Mouse (Mus musculus): ENCODE results near the gene Atp6v1c2. TPM values are rescaled to one million over a fixed set of nuclear protein-coding genes. Genes with fewer than 3 reads are reported as not detected.

Atp6v1c2 gene
- polyA plus RNA-seq, 1 experiment from 2014 or later = 0.29 TPM

DNA sequence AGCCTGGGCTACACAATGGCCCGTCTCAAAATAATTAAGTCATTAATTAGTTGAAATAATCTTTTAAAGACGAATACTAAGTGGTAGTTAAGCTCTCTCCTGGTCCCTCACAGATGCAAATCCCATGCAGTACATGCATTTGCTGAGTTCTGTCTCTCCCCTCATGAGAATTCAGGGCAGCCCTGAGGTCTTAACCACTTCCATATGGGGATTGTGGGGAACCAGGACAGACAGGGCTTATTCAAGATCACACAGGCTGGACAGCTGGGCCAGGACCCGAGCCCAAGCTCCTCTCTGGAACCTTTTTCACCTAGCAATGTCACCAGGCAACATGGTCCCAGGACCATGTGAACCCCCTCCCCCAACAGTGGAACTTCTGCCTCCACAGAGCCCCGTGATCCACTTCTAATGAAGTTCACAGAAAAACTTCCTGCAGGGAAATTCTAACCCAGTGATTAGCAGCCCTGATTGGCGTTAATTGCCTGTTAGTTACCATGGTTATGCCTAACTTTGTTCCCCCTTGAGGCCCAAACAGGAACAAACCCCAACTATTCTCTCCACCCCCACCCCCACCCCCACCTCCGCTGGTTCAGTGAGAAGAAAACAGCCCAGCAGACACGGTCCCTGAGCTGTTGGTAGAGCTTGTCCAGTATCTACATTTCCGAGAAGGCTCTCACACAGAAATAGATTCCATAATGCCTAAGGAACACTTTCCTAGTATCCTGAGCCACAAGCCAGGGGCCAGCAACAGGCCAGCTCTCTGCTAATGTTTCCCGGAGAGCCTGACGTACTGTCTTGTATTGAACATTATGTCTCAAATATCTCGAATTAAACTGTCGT is 90.4 kb downstream of the Atp6v1c2 start:
- Histone ChIP-seq H3K4me1 (peaks cover 31% of the 10 kb centered on the region), H3K27me3 (ENCODE audit: poor library complexity, severe bottlenecking) (no peaks in the 10 kb centered on the region), H3K9me3 (peaks cover 4% of the 10 kb centered on the region), H3K36me3 (replicated peaks) (no peaks in the 10 kb centered on the region), H3K4me3 (no peak overlapping the region), H3K27ac (peak overlapping the region; percentile 79)
- 45% methylated on average over 12 of the region's 12 CpGs for WGBS
- DNase-seq (ENCODE audit: extremely low spot score, low spot score) = peak; percentile 58

DNA sequence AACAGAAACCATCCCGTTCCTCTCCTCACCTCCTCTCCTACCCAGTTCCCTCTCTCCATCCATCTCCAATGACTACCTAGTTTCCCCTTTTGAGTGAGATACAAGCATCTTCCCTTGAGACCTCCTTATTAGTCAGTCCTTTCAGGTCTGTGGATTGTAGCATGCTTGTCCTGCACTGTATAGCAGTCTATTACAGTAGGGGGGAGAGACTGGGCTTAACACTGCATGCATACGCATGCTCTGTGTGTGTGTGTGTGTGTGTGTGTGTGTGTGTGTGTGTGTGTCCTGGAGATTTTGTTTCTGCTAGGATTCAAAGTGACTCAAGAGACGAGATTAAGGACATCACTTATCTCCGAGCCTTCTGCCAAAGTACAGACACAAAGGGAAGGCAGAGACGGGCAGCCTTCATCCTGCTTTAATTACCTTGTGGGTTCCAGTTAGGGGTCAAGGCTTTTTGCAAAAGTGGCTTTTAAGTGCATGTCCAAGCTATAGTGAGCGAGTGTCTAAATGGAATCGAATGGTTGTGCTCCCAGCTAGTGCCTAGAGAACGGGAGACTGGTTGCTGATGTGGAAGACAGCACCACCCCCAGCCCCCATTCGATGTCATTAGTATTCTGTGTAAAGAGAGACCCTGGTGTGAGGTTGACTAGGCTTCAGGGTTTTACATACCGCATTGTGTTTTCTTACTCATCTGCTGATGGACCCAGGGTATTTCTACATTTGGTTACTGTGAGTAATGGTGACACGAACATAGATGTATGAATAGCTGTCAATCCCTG is 93.4 kb downstream of the Atp6v1c2 start:
- Histone ChIP-seq H3K4me3 (no peak overlapping the region), H3K36me3 (replicated peaks) (no peaks in the 10 kb centered on the region), H3K4me1 (peaks cover 39% of the 10 kb centered on the region), H3K9me3 (peaks cover 4% of the 10 kb centered on the region; the same call in 1 of the 2 replicates), H3K27ac (no peak overlapping the region), H3K27me3 (ENCODE audit: poor library complexity, severe bottlenecking) (no peaks in the 10 kb centered on the region)
- 53% methylated on average over 11 of the region's 11 CpGs for WGBS
- DNase-seq (ENCODE audit: extremely low spot score, low spot score) = no peak

Small RNAs within 50 kb of the gene (microRNA-seq; reads per million reads assigned to microRNA genes)
- 40.4 reads per million, percentile 39 among the genes with 10 or more reads in this experiment for gene Mir3066

Other genes with a start within 250 kb of the Atp6v1c2 start
- 0.50 and 0.62 TPM in 2 replicates for gene Kcnf1, start 152.5 kb downstream of the Atp6v1c2 start, polyA plus RNA-seq (2016; fragmentation: Nextera tagmentation; extraction: Ambion mirVana)
- gene Pdia6, start 62.8 kb downstream of the Atp6v1c2 start, polyA plus RNA-seq (2016; fragmentation: Nextera tagmentation; extraction: Ambion mirVana) = 585 and 641 TPM in 2 replicates
- 44.1 and 45.1 TPM in 2 replicates for gene Nol10, start 19.1 kb upstream of the Atp6v1c2 start, polyA plus RNA-seq (2016; fragmentation: Nextera tagmentation; extraction: Ambion mirVana)
- gene Odc1, start 215.4 kb upstream of the Atp6v1c2 start, polyA plus RNA-seq (2016; fragmentation: Nextera tagmentation; extraction: Ambion mirVana) = 344 and 385 TPM in 2 replicates